Mouse (Mus musculus): ENCODE measurements at regions not wholly inside any gene's neighbourhood (a gene's known extent, or its start where the extent isn't known, plus 50 kb on each side); places are given as distances from the start of the nearest gene placed in this dataset.
"Not testable (repeated sequence)": the region's sequence is repeated elsewhere in the genome, so short reads cannot be mapped to it uniquely, and the experiment has no call there.

GRCm38 (mm10) chr6:79619991-79620390 is 197.7 kb upstream of the Gm20594 start:
- DNase-seq (ENCODE audit: low spot score in 2 of 2), result no peak
- TF ChIP-seq CTCF (conservative IDR thresholded peaks at IDR 0.05), result no peak
- Histone ChIP-seq H3K4me3 (no peak overlapping the region), H3K27ac (no peak overlapping the region)

DNA sequence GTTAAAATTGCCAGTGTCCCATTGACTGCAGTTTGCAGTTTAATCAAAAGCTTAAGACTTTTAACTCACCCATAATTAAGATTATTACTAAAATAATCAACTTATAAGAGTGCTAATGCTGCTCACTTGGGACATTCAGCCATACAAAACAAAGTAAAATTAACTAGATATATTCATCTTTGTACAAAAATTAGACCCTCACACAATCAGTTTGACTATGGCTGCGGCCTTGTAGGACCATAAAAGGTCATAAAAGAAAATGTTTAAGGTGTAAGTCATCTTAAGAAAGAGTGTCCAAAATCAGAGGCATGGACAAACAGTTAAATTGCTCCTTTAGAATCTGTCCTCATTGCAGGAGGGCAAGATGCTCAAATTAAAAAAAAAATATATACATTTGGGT is 186.0 kb upstream of the Gm20594 start:
- not testable (repeated sequence) for H3K4me3 ChIP-seq; H3K27ac ChIP-seq; DNase-seq (ENCODE audit: low spot score in 2 of 2)

GRCm38 (mm10) chr6:79651286-79651685 is 166.4 kb upstream of the Gm20594 start:
- peak; percentile 60 for TF ChIP-seq CTCF (conservative IDR thresholded peaks at IDR 0.05)
- H3K27ac ChIP-seq, result no peak overlapping the region
- H3K4me3 ChIP-seq, result no peak overlapping the region
- DNase-seq (ENCODE audit: low spot score in 2 of 2), result peak in 1 of 2 experiments; percentile 11

Data from layer of hippocampus, adult 2 months (tissue).